Mouse (Mus musculus): Measurements from ENCODE around the gene Myo7a.
A peak's percentile ranks its signal among the peaks of the same experiment; 100 is the strongest.

Myo7a gene

GRCm38 (mm10) chr7:98119179-98119960, at the start of gene Myo7a:
Myo7a (minus strand) TSS chr7:98119524.
- DNase-seq, result no peak

GRCm38 (mm10) chr7:98164999-98165528, 45.7 kb upstream of the Myo7a start:
- peak; percentile 54 for DNase-seq

- no peak for DNase-seq
These were observed 45.2 kb upstream of the Myo7a start for GRCm38 (mm10) chr7:98164382-98164998.

- DNase-seq, result no peak
These were observed 44.4 kb upstream of the Myo7a start for GRCm38 (mm10) chr7:98163700-98164099.

- no peak for DNase-seq
These were observed 42.9 kb upstream of the Myo7a start for GRCm38 (mm10) chr7:98162239-98162638.

- DNase-seq, result peak; percentile 51
These were observed 40.9 kb upstream of the Myo7a start for GRCm38 (mm10) chr7:98160041-98160740.

- peak; percentile 73 for DNase-seq
These were observed 39.2 kb upstream of the Myo7a start for GRCm38 (mm10) chr7:98158481-98158880.

GRCm38 (mm10) chr7:98157636-98158332, 38.5 kb upstream of the Myo7a start:
- no peak for DNase-seq

GRCm38 (mm10) chr7:98156280-98156665, 36.9 kb upstream of the Myo7a start:
- DNase-seq, result no peak

GRCm38 (mm10) chr7:98155546-98156279, 36.4 kb upstream of the Myo7a start:
- peak; percentile 81 for DNase-seq

GRCm38 (mm10) chr7:98153892-98154291, 34.6 kb upstream of the Myo7a start:
- no peak for DNase-seq

GRCm38 (mm10) chr7:98153345-98153744, 34.0 kb upstream of the Myo7a start:
- DNase-seq, result no peak

GRCm38 (mm10) chr7:98152400-98152799, 33.1 kb upstream of the Myo7a start:
- DNase-seq, result no peak

- no peak for DNase-seq
These were observed 31.2 kb upstream of the Myo7a start for GRCm38 (mm10) chr7:98150525-98150924.

- no peak for DNase-seq
These were observed 30.5 kb upstream of the Myo7a start for GRCm38 (mm10) chr7:98149802-98150201.

- no peak for DNase-seq
These were observed 29.5 kb upstream of the Myo7a start for GRCm38 (mm10) chr7:98148721-98149407.

GRCm38 (mm10) chr7:98147766-98148165, 28.4 kb upstream of the Myo7a start:
- DNase-seq, result no peak

- DNase-seq, result no peak
These were observed 27.1 kb upstream of the Myo7a start for GRCm38 (mm10) chr7:98146447-98146845.

- DNase-seq, result no peak
These were observed 26.6 kb upstream of the Myo7a start for GRCm38 (mm10) chr7:98145842-98146446.

- no peak for DNase-seq
These were observed 26.1 kb upstream of the Myo7a start, which contains the start of gene Omp for GRCm38 (mm10) chr7:98145402-98145801. Omp (minus strand) TSS chr7:98145502.

- DNase-seq, result no peak
These were observed 23.3 kb upstream of the Myo7a start for GRCm38 (mm10) chr7:98142648-98143047.

All from lung, postnatal 14 days (tissue).